Mouse (Mus musculus) intestine, embryonic 15.5 days (tissue): ENCODE data around the gene Alox12. TPM values are rescaled to one million over a fixed set of nuclear protein-coding genes. Genes with fewer than 3 reads are reported as not detected.
A peak's percentile ranks its signal among the peaks of the same experiment; 100 is the strongest.

Experiments
- ATAC-seq: fragments of 200-750 bp; cut with Nextera tagmentation; 2 replicates; pipeline ENCODE4 v1.8.0; 2017; ENCODE audit warnings: moderate TSS enrichment, moderate library complexity
- H3K27ac ChIP-seq: fragments of 300-500 bp; sonication (generic); 2 replicates; pipeline ENCODE4 v1.5.1; 2015; ENCODE audit warnings: mild to moderate bottlenecking, inconsistent platforms
- H3K27me3 ChIP-seq: fragments of 300-500 bp; sonication (generic); replicated peaks from 2 replicates; pipeline ENCODE4 v1.6.1; 2015; ENCODE audit warnings: inconsistent platforms
- H3K36me3 ChIP-seq: fragments of 300-500 bp; sonication (generic); 2 replicates; pipeline ENCODE4 v1.6.1; 2015; ENCODE audit warnings: inconsistent platforms
- H3K4me1 ChIP-seq: fragments of 300-500 bp; sonication (generic); replicated peaks from 2 replicates; pipeline ENCODE4 v1.6.1; 2015; ENCODE audit warnings: inconsistent platforms
- H3K4me2 ChIP-seq: fragments of 300-500 bp; sonication (generic); replicated peaks from 2 replicates; pipeline ENCODE4 v1.6.1; 2015; ENCODE audit warnings: mild to moderate bottlenecking, inconsistent platforms
- H3K4me3 ChIP-seq: fragments of 300-500 bp; sonication (generic); replicated peaks from 2 replicates; pipeline ENCODE4 v1.5.1; 2015; ENCODE audit warnings: inconsistent platforms
- H3K9ac ChIP-seq: fragments of 300-500 bp; sonication (generic); 2 replicates; pipeline ENCODE4 v1.6.1; 2015; ENCODE audit warnings: inconsistent platforms
- H3K9me3 ChIP-seq: fragments of 300-500 bp; sonication (generic); 2 replicates; pipeline ENCODE4 v1.6.1; 2016; ENCODE audit warnings: inconsistent platforms
- WGBS: fragments of 180-500 bp; shearing (Covaris S2); methylation state at CpG from one replicate; pipeline ENCODE4 v1.1.7; 2015; 5-methylcytosine and 5-hydroxymethylcytosine counted together
- polyA plus RNA-seq: library from polyadenylated mRNA; unstranded; fragments of >200 nt; fragmentation: Nextera tagmentation; extraction: Ambion mirVana; gene quantifications from 2 replicates; pipeline ENCODE4 v1.2.1, GENCODE M21; 2015

Gene Alox12
- polyA plus RNA-seq, result 2.1 and 2.2 TPM in 2 replicates

GRCm38 (mm10) chr11:70254931-70255531 lies at the start of gene Alox12:
Alox12 (minus strand) TSS chr11:70255353.
- Histone ChIP-seq H3K4me2 (peak within 1 kb of the TSS; percentile 67), H3K9me3 (no peaks in the 10 kb centered on the region), H3K27ac (no peak within 1 kb of the TSS), H3K4me1 (peaks cover 6% of the 10 kb centered on the region; the same call in 1 of the 2 replicates), H3K4me3 (peak within 1 kb of the TSS; percentile 30), H3K27me3 (peaks cover 46% of the 10 kb centered on the region), H3K36me3 (no peaks in the 10 kb centered on the region), H3K9ac (peak within 1 kb of the TSS; percentile 29)
- peak; percentile 67 for ATAC-seq
- 2% methylated on average over 25 of the region's 25 CpGs for WGBS

GRCm38 (mm10) chr11:70302293-70302692 lies 47.1 kb upstream of the Alox12 start:
- Histone ChIP-seq H3K4me2 (no peak overlapping the region), H3K4me3 (no peak overlapping the region), H3K27ac (no peak overlapping the region), H3K36me3 (no peaks in the 10 kb centered on the region), H3K4me1 (no peaks in the 10 kb centered on the region), H3K27me3 (no peaks in the 10 kb centered on the region), H3K9me3 (no peaks in the 10 kb centered on the region), H3K9ac (no peak overlapping the region)
- WGBS, result 84% methylated on average over 4 of the region's 4 CpGs
- ATAC-seq, result no peak

GRCm38 (mm10) chr11:70297836-70298454 lies 42.8 kb upstream of the Alox12 start:
- WGBS, result 28% methylated on average over 12 of the region's 12 CpGs
- H3K27ac ChIP-seq, result no peak overlapping the region
- H3K27me3 ChIP-seq, result no peaks in the 10 kb centered on the region
- no peak overlapping the region for H3K9ac ChIP-seq
- H3K36me3 ChIP-seq, result no peaks in the 10 kb centered on the region
- H3K4me1 ChIP-seq, result no peaks in the 10 kb centered on the region
- no peak overlapping the region for H3K4me3 ChIP-seq
- H3K4me2 ChIP-seq, result no peak overlapping the region
- no peak for ATAC-seq
- no peaks in the 10 kb centered on the region for H3K9me3 ChIP-seq

GRCm38 (mm10) chr11:70297405-70297804 lies 42.3 kb upstream of the Alox12 start:
- Histone ChIP-seq H3K4me3 (no peak overlapping the region), H3K36me3 (no peaks in the 10 kb centered on the region), H3K9ac (no peak overlapping the region), H3K27me3 (no peaks in the 10 kb centered on the region), H3K4me1 (no peaks in the 10 kb centered on the region), H3K9me3 (no peaks in the 10 kb centered on the region), H3K4me2 (no peak overlapping the region), H3K27ac (no peak overlapping the region)
- ATAC-seq, result no peak
- 44% methylated on average over 4 of the region's 4 CpGs for WGBS

GRCm38 (mm10) chr11:70293881-70294280 lies 38.7 kb upstream of the Alox12 start:
- Histone ChIP-seq H3K9ac (no peak overlapping the region), H3K36me3 (no peaks in the 10 kb centered on the region), H3K4me1 (no peaks in the 10 kb centered on the region), H3K4me3 (no peak overlapping the region), H3K9me3 (no peaks in the 10 kb centered on the region), H3K27me3 (no peaks in the 10 kb centered on the region), H3K27ac (no peak overlapping the region), H3K4me2 (no peak overlapping the region)
- ATAC-seq, result no peak
- 90% methylated on average over 6 of the region's 6 CpGs for WGBS

- Histone ChIP-seq H3K27ac (no peak overlapping the region), H3K36me3 (no peaks in the 10 kb centered on the region), H3K4me1 (no peaks in the 10 kb centered on the region), H3K9me3 (no peaks in the 10 kb centered on the region), H3K27me3 (no peaks in the 10 kb centered on the region), H3K4me2 (no peak overlapping the region), H3K9ac (no peak overlapping the region), H3K4me3 (no peak overlapping the region)
- ATAC-seq, result no peak
- WGBS, result 80% methylated on average over 6 of the region's 6 CpGs
Measured at GRCm38 (mm10) chr11:70291235-70291634, 36.1 kb upstream of the Alox12 start.

- 36% methylated on average over 6 of the region's 6 CpGs for WGBS
- Histone ChIP-seq H3K9me3 (no peaks in the 10 kb centered on the region), H3K27ac (no peak overlapping the region), H3K9ac (no peak overlapping the region), H3K4me2 (no peak overlapping the region), H3K36me3 (no peaks in the 10 kb centered on the region), H3K4me1 (no peaks in the 10 kb centered on the region), H3K27me3 (no peaks in the 10 kb centered on the region), H3K4me3 (no peak overlapping the region)
- no peak for ATAC-seq
Measured at GRCm38 (mm10) chr11:70289236-70289635, 34.1 kb upstream of the Alox12 start.

- H3K27me3 ChIP-seq, result no peaks in the 10 kb centered on the region
- no peaks in the 10 kb centered on the region for H3K9me3 ChIP-seq
- no peaks in the 10 kb centered on the region for H3K36me3 ChIP-seq
- no peak overlapping the region for H3K27ac ChIP-seq
- no peak overlapping the region for H3K9ac ChIP-seq
- no peak overlapping the region for H3K4me2 ChIP-seq
- no peaks in the 10 kb centered on the region for H3K4me1 ChIP-seq
- 77% methylated on average over 10 of the region's 10 CpGs for WGBS
- no peak for ATAC-seq
- H3K4me3 ChIP-seq, result no peak overlapping the region
Measured at GRCm38 (mm10) chr11:70288102-70288501, 32.9 kb upstream of the Alox12 start.

- H3K9me3 ChIP-seq, result no peaks in the 10 kb centered on the region
- ATAC-seq, result no peak
- H3K4me1 ChIP-seq, result no peaks in the 10 kb centered on the region
- no peak overlapping the region for H3K27ac ChIP-seq
- no peak overlapping the region for H3K4me3 ChIP-seq
- no peaks in the 10 kb centered on the region for H3K36me3 ChIP-seq
- no peaks in the 10 kb centered on the region for H3K27me3 ChIP-seq
- no peak overlapping the region for H3K4me2 ChIP-seq
- WGBS, result 82% methylated on average over 5 of the region's 5 CpGs
- H3K9ac ChIP-seq, result no peak overlapping the region
Measured at GRCm38 (mm10) chr11:70285686-70286085, 30.5 kb upstream of the Alox12 start.

- no peaks in the 10 kb centered on the region for H3K9me3 ChIP-seq
- H3K27ac ChIP-seq, result no peak overlapping the region
- WGBS, result 76% methylated on average over 3 of the region's 3 CpGs
- H3K27me3 ChIP-seq, result no peaks in the 10 kb centered on the region
- no peak overlapping the region for H3K4me3 ChIP-seq
- ATAC-seq, result no peak
- H3K36me3 ChIP-seq, result no peaks in the 10 kb centered on the region
- H3K9ac ChIP-seq, result no peak overlapping the region
- H3K4me2 ChIP-seq, result no peak overlapping the region
- H3K4me1 ChIP-seq, result no peaks in the 10 kb centered on the region
Measured at GRCm38 (mm10) chr11:70284757-70285156, 29.6 kb upstream of the Alox12 start.

- H3K27me3 ChIP-seq, result no peaks in the 10 kb centered on the region
- no peaks in the 10 kb centered on the region for H3K36me3 ChIP-seq
- no peak overlapping the region for H3K4me2 ChIP-seq
- no peak overlapping the region for H3K9ac ChIP-seq
- no peaks in the 10 kb centered on the region for H3K9me3 ChIP-seq
- H3K4me3 ChIP-seq, result no peak overlapping the region
- WGBS, result 66% methylated on average over 4 of the region's 4 CpGs
- H3K4me1 ChIP-seq, result no peaks in the 10 kb centered on the region
- no peak for ATAC-seq
- no peak overlapping the region for H3K27ac ChIP-seq
Measured at GRCm38 (mm10) chr11:70283666-70284065, 28.5 kb upstream of the Alox12 start.

- Histone ChIP-seq H3K27me3 (no peaks in the 10 kb centered on the region), H3K4me3 (no peak overlapping the region), H3K36me3 (no peaks in the 10 kb centered on the region), H3K4me1 (no peaks in the 10 kb centered on the region), H3K27ac (no peak overlapping the region), H3K9ac (no peak overlapping the region), H3K4me2 (no peak overlapping the region), H3K9me3 (no peaks in the 10 kb centered on the region)
- WGBS, result 65% methylated on average over 3 of the region's 3 CpGs
- no peak for ATAC-seq
Measured at GRCm38 (mm10) chr11:70280441-70280840, 25.3 kb upstream of the Alox12 start.

GRCm38 (mm10) chr11:70278961-70279360 lies 23.8 kb upstream of the Alox12 start:
- no peak for ATAC-seq
- Histone ChIP-seq H3K36me3 (no peaks in the 10 kb centered on the region), H3K9ac (no peak overlapping the region), H3K4me2 (no peak overlapping the region), H3K27ac (no peak overlapping the region), H3K9me3 (no peaks in the 10 kb centered on the region), H3K4me3 (no peak overlapping the region), H3K27me3 (no peaks in the 10 kb centered on the region), H3K4me1 (no peaks in the 10 kb centered on the region)
- 77% methylated on average over 3 of the region's 3 CpGs for WGBS
